Mouse (Mus musculus) embryonic facial prominence, embryonic 14.5 days (tissue): ENCODE measurements around the gene Fcgr3. TPM values are rescaled to one million over a fixed set of nuclear protein-coding genes. Genes with fewer than 3 reads are reported as not detected.

ENCODE experiments used
- ATAC-seq: fragments of 200-750 bp; cut with Nextera tagmentation; 2 replicates; pipeline ENCODE4 v1.8.0; 2017; ENCODE audit warnings: low read depth, moderate number of reproducible peaks, moderate TSS enrichment
- DNase-seq: peaks from one replicate; pipeline ENCODE4 v3.0.0-alpha.2; 2015; ENCODE audit warnings: low spot score
- H3K27ac ChIP-seq: fragments of 300-500 bp; sonication (generic); replicated peaks from 2 replicates; pipeline ENCODE4 v1.5.1; 2014; ENCODE audit warnings: low read depth, mild to moderate bottlenecking, low read length, moderate library complexity
- H3K27me3 ChIP-seq: fragments of 300-500 bp; sonication (generic); replicated peaks from 2 replicates; pipeline ENCODE4 v1.6.1; 2014; ENCODE audit warnings: low read length; ENCODE audit not compliant: control insufficient read depth, insufficient read depth
- H3K36me3 ChIP-seq: fragments of 300-500 bp; sonication (generic); 2 replicates; pipeline ENCODE4 v1.6.1; 2014; ENCODE audit warnings: low read length, mixed read lengths; ENCODE audit not compliant: control insufficient read depth, insufficient read depth
- H3K4me1 ChIP-seq: fragments of 300-500 bp; sonication (generic); 2 replicates; pipeline ENCODE4 v1.6.1; 2014; ENCODE audit warnings: antibody characterized with exemption, low read length; ENCODE audit not compliant: control insufficient read depth, insufficient read depth
- H3K4me2 ChIP-seq: fragments of 300-500 bp; sonication (generic); 2 replicates; pipeline ENCODE4 v1.6.1; 2014; ENCODE audit warnings: low read depth, mild to moderate bottlenecking, low read length, moderate library complexity, mixed read lengths
- H3K4me3 ChIP-seq: fragments of 300-500 bp; sonication (generic); 2 replicates; pipeline ENCODE4 v1.5.1; 2014; ENCODE audit warnings: low read depth, mild to moderate bottlenecking, low read length
- H3K9ac ChIP-seq: fragments of 300-500 bp; sonication (generic); 2 replicates; pipeline ENCODE4 v1.6.1; 2014; ENCODE audit warnings: low read depth, mild to moderate bottlenecking, low read length, moderate library complexity, mixed read lengths
- H3K9me3 ChIP-seq: fragments of 300-500 bp; sonication (generic); 2 replicates; pipeline ENCODE4 v1.6.1; 2016; ENCODE audit warnings: low read length; ENCODE audit not compliant: control insufficient read depth
- WGBS: fragments of 180-500 bp; shearing (Covaris S2); extraction: QIAGEN DNeasy Blood & Tissue Kit; methylation state at CpG from one replicate; pipeline ENCODE4 v1.1.7; 2014; 5-methylcytosine and 5-hydroxymethylcytosine counted together
- polyA plus RNA-seq: library from polyadenylated mRNA; unstranded; fragments of >200 nt; fragmentation: Nextera tagmentation; extraction: Ambion mirVana; gene quantifications from 2 replicates; pipeline ENCODE4 v1.2.1, GENCODE M21; 2014

Fcgr3 gene
- polyA plus RNA-seq, 1 experiment from 2014 or later: 25.0 TPM

DNA sequence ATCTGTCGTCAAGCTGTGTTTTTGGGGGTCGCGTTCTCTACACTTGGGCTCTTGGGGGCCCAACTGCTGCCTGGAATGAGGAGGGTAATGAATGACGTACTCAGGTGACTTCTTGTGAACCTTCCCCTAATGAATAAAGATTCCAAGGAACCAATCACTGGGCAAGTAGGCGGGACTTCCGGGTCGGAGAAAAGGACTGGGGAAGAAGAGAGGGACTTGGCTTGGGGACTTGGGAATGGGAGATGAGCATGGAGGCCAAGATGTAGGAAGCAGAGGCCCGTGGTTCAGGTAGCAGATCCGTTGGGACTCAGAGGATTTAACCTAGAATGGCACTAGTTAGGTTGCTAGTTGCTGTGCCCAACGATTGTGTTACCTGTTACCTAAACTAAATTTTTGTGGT lies 15.5 kb downstream of the Fcgr3 start:
- H3K4me2 ChIP-seq: peak overlapping the region; percentile 25; the same call in 1 of the 2 replicates
- no peaks in the 10 kb centered on the region for H3K27me3 ChIP-seq
- ATAC-seq (no peak), DNase-seq (no peak)
- peak overlapping the region; percentile 17; the same call in 1 of the 2 replicates for H3K4me3 ChIP-seq
- no peaks in the 10 kb centered on the region for H3K9me3 ChIP-seq
- no peak overlapping the region for H3K9ac ChIP-seq
- H3K4me1 ChIP-seq: peaks cover 2% of the 10 kb centered on the region; the same call in 1 of the 2 replicates
- H3K36me3 ChIP-seq: no peaks in the 10 kb centered on the region
- no peak overlapping the region for H3K27ac ChIP-seq
- 45% methylated on average over 10 of the region's 10 CpGs for WGBS

DNA sequence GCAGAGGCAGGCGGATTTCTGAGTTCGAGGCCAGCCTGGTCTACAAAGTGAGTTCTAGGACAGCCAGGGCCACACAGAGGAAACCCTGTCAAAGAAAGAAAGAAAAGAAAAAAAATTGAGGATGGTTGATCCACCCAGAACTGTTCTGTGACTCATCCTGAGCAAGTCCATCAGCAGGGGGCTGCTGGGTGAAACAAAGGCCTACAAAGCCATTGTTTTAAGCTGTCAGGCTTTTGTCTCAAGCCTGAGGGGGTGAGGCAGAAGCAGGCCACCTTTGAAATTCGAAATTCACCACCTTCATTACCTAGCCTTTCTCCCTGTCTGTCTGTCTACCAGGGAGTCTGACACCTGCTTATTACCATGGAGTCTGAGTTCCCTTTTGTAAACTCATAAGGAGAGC lies 18.2 kb downstream of the Fcgr3 start:
- H3K27me3 ChIP-seq: no peaks in the 10 kb centered on the region
- H3K4me3 ChIP-seq: no peak overlapping the region
- H3K27ac ChIP-seq: no peak overlapping the region
- ATAC-seq: no peak
- H3K4me1 ChIP-seq: peaks cover 2% of the 10 kb centered on the region; the same call in 1 of the 2 replicates
- 72% methylated on average over 3 of the region's 3 CpGs for WGBS
- no peaks in the 10 kb centered on the region for H3K36me3 ChIP-seq
- no peaks in the 10 kb centered on the region for H3K9me3 ChIP-seq
- no peak overlapping the region for H3K4me2 ChIP-seq
- DNase-seq: no peak
- H3K9ac ChIP-seq: no peak overlapping the region

- no peaks in the 10 kb centered on the region for H3K9me3 ChIP-seq
- DNase-seq: no peak
- H3K27me3 ChIP-seq: no peaks in the 10 kb centered on the region
- H3K9ac ChIP-seq: peak overlapping the region; percentile 22; the same call in 1 of the 2 replicates
- peak overlapping the region; percentile 57 for H3K4me2 ChIP-seq
- H3K36me3 ChIP-seq: no peaks in the 10 kb centered on the region
- H3K4me1 ChIP-seq: peaks cover 2% of the 10 kb centered on the region; the same call in 1 of the 2 replicates
- no peak overlapping the region for H3K27ac ChIP-seq
- peak overlapping the region; percentile 59 for H3K4me3 ChIP-seq
- peak; percentile 2; the same call in 1 of the 2 replicates for ATAC-seq
- WGBS: 6% methylated on average over 14 of the region's 14 CpGs
Measured at GRCm38 (mm10) chr1:171045079-171045465, 19.7 kb downstream of the Fcgr3 start.

GRCm38 (mm10) chr1:171044365-171045078 lies 20.2 kb downstream of the Fcgr3 start:
- H3K4me1 ChIP-seq: peaks cover 2% of the 10 kb centered on the region; the same call in 1 of the 2 replicates
- peak overlapping the region; percentile 85 for H3K27ac ChIP-seq
- no peaks in the 10 kb centered on the region for H3K9me3 ChIP-seq
- H3K27me3 ChIP-seq: no peaks in the 10 kb centered on the region
- H3K9ac ChIP-seq: peak overlapping the region; percentile 65
- DNase-seq (peak; percentile 95), ATAC-seq (peak; percentile 96)
- no peaks in the 10 kb centered on the region for H3K36me3 ChIP-seq
- peak overlapping the region; percentile 59 for H3K4me3 ChIP-seq
- H3K4me2 ChIP-seq: peak overlapping the region; percentile 57
- WGBS: 0% methylated on average over 33 of the region's 33 CpGs

DNA sequence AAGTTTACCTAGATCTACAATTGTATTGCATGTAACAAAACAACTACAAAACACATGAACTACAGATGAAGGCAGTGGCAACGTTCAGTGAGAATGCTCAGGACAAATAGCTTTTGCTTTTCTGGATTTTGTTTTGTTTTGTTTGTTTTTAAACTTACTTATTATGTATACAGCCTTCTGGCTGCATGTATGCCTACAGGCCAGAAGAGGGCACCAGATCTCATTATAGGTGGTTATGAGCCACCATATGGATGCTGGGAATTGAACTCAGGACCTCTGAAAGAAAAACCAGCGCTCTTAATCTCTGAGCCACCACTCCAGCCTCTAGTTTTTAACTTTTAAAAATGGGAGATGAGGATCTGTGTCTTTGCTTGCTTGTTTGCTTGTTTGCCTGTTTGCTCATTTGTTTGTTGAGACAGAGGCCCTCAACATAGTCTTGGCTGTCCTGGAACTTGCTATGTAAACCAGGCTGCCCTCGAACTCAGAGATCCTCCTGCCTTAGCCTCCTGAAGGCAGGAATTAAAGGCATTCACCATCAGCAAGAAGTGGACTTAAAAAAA lies 21.1 kb downstream of the Fcgr3 start:
- Histone ChIP-seq H3K9me3 (no peaks in the 10 kb centered on the region), H3K27ac (peak overlapping the region; percentile 85)
- WGBS: 72% methylated on average over 3 of the region's 3 CpGs

GRCm38 (mm10) chr1:171039880-171040279 lies 24.9 kb downstream of the Fcgr3 start:
- H3K4me3 ChIP-seq: no peak overlapping the region
- no peak overlapping the region for H3K9ac ChIP-seq
- no peak overlapping the region for H3K4me2 ChIP-seq
- H3K27ac ChIP-seq: no peak overlapping the region
- peaks cover 17% of the 10 kb centered on the region for H3K27me3 ChIP-seq
- ATAC-seq (no peak), DNase-seq (no peak)
- H3K4me1 ChIP-seq: peaks cover 4% of the 10 kb centered on the region
- 83% methylated on average over 7 of the region's 7 CpGs for WGBS
- no peaks in the 10 kb centered on the region for H3K9me3 ChIP-seq
- no peaks in the 10 kb centered on the region for H3K36me3 ChIP-seq

More for the DNA sequence above, 21.1 kb downstream of the Fcgr3 start:
- Histone ChIP-seq H3K9ac (peak overlapping the region; percentile 65), H3K4me1 (peaks cover 2% of the 10 kb centered on the region; the same call in 1 of the 2 replicates), H3K27me3 (no peaks in the 10 kb centered on the region), H3K4me3 (peak overlapping the region; percentile 59), H3K36me3 (no peaks in the 10 kb centered on the region), H3K4me2 (peak overlapping the region; percentile 57)
- no peak for DNase-seq
- ATAC-seq: no peak

DNA sequence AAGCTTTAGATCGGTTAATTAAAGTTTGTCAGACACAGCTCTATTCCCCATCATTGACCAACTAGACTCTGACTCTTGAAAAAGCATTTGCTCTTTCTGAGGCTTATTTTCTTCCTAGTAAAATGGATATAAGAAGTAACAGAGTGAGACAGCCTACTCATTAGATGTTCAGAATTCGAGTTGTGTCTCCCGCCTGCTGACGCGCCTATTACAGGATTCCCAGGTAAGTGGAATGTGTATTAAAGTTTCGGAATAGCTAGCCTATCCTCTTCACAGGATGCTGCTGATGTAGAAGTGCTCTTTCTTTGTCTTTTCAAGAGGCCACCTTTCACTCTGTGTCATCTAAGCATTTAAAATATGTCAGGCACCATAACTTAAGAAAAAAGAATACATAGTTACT lies 25.6 kb downstream of the Fcgr3 start:
- Histone ChIP-seq H3K9ac (no peak overlapping the region), H3K27ac (no peak overlapping the region), H3K9me3 (no peaks in the 10 kb centered on the region), H3K4me2 (peak overlapping the region; percentile 32; the same call in 1 of the 2 replicates), H3K4me1 (peaks cover 11% of the 10 kb centered on the region), H3K4me3 (no peak overlapping the region), H3K27me3 (peaks cover 18% of the 10 kb centered on the region), H3K36me3 (no peaks in the 10 kb centered on the region)
- DNase-seq: no peak
- no peak for ATAC-seq
- WGBS: 76% methylated on average over 6 of the region's 6 CpGs

DNA sequence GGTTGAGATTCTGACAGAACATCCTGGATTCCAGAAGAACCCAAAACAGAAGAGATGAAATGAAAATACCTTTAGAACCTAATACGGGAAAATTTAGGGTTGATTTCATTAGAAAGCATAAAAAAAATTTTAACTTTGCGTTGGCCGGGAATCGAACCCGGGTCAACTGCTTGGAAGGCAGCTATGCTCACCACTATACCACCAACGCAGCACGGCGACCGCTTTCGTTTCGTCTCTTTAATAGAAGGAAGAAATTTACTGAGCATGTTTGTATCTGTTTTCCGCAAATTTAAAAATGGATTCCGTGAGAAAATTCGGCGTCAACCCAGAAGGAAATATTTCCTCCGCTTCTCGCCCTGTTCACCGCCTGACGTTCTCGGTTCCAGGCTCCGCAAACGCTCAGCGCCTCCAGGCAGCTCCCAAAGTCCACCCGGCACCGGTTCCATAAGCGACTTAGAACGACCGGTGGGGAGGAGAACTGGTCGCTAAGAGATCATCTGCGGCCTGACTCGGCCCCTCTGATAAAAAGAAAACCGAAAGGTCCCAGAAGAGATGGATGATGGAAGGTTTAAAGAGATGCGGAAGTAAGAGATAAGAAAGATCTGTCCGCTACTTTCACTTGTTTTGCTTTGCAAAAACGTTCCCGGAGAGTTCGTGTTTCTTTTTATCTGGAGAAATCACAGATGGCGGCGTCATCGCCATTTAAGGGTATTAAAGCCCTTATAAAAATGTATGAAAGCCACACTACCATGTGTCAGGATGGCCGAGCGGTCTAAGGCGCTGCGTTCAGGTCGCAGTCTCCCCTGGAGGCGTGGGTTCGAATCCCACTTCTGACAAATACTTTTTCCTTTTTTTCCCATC lies 26.6 kb downstream of the Fcgr3 start:
- Histone ChIP-seq H3K9ac (peak overlapping the region; percentile 87), H3K36me3 (no peaks in the 10 kb centered on the region), H3K4me1 (peaks cover 13% of the 10 kb centered on the region), H3K4me3 (peak overlapping the region; percentile 96), H3K27me3 (peaks cover 24% of the 10 kb centered on the region), H3K9me3 (no peaks in the 10 kb centered on the region), H3K4me2 (peak overlapping the region; percentile 70), H3K27ac (peak overlapping the region; percentile 92)
- under 1% methylated on average over 47 of the region's 47 CpGs for WGBS
- DNase-seq: peak; percentile 83
- peak; percentile 89 for ATAC-seq
